Mouse (Mus musculus): Measurements from ENCODE around the gene Ano1. TPM values are rescaled to one million over a fixed set of nuclear protein-coding genes. Genes with fewer than 3 reads are reported as not detected.

Gene Ano1
- polyA plus RNA-seq, 1 experiment from 2014 or later, result 13.0 TPM

DNA sequence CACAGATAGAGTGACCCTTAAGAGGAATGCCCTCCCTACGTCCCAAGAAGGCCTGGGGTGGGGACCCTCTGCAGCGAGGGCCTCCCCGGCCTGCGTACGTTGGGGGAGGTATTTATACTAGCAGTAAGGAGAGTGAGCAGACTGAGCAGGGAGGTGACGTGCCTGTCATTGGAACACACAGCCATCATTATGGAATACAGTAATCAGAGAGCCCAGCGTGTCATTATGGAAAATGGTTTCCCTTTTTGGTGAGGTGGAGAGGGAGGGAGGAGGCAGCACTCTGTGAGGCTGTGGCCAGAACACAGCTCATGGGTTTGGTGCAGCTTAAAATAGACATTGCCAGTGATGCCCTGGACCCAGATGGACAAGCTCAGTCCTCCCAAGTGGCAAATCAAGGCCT lies 11.1 kb downstream of the Ano1 start:
- Histone ChIP-seq H3K9me3 (no peaks in the 10 kb centered on the region), H3K36me3 (no peaks in the 10 kb centered on the region), H3K4me1 (replicated peaks) (peaks cover 33% of the 10 kb centered on the region), H3K27me3 (peaks cover 22% of the 10 kb centered on the region), H3K4me3 (replicated peaks) (no peak overlapping the region), H3K9ac (replicated peaks) (no peak overlapping the region), H3K27ac (no peak overlapping the region; the same call in 1 of the 2 replicates), H3K4me2 (replicated peaks) (no peak overlapping the region)
- 63% methylated on average over 7 of the region's 7 CpGs for WGBS
- no peak for ATAC-seq

DNA sequence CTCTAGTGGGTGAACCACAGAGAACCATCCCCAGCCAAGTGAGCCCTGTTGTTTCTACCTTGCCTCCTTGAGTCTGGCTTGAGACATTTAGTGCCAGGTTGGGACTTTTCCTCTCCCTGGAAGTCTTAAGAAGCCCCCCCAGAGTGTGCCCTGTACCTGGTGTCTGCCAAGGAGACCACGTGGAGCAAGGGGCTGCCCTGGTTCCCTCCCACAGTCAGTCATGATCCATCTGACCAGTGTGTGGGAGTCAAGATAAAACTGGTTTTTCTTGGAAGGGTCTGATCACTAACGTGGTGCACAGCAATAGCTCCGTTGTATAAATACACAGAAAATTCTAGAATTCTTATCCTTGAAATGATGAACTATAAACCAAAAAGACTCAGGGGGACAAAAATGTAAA lies 12.0 kb downstream of the Ano1 start:
- Histone ChIP-seq H3K36me3 (no peaks in the 10 kb centered on the region), H3K27me3 (peaks cover 22% of the 10 kb centered on the region), H3K4me3 (replicated peaks) (no peak overlapping the region), H3K4me2 (replicated peaks) (no peak overlapping the region), H3K9ac (replicated peaks) (no peak overlapping the region), H3K4me1 (replicated peaks) (peaks cover 33% of the 10 kb centered on the region), H3K9me3 (no peaks in the 10 kb centered on the region), H3K27ac (no peak overlapping the region)
- 61% methylated on average over 3 of the region's 3 CpGs for WGBS
- ATAC-seq, result peak; percentile 31; the same call in 1 of the 2 replicates

DNA sequence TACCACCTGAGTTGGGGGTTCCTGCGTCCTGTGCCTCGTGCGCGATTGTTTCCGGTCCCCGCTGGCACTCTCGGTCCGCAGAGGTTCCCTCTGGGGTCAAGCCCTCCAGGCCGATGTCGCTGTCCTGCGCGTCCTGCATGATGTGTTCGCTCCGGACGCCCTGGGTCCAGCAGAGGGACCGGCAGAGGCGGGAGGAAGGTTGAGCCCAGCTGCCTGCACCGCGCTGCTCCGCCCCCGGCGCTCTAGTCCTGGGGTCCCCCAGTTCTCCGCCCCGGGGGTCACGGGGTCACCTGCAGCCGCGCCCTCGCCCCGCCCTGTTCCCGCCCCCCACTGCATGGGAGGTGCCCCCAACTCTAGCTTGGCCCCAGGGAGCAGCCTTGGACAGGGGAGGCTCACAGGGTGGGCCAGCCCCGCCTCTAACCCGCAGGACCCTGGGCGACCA lies 13.4 kb downstream of the Ano1 start:
- H3K9me3 ChIP-seq, result no peaks in the 10 kb centered on the region
- no peak overlapping the region for H3K27ac ChIP-seq
- peaks cover 22% of the 10 kb centered on the region for H3K27me3 ChIP-seq
- 1% methylated on average over 33 of the region's 33 CpGs for WGBS
- peak overlapping the region; percentile 72 for H3K9ac ChIP-seq (replicated peaks)
- peak overlapping the region; percentile 48 for H3K4me3 ChIP-seq (replicated peaks)
- peak overlapping the region; percentile 88 for H3K4me2 ChIP-seq (replicated peaks)
- ATAC-seq, result peak; percentile 53
- H3K4me1 ChIP-seq (replicated peaks), result peaks cover 33% of the 10 kb centered on the region
- no peaks in the 10 kb centered on the region for H3K36me3 ChIP-seq

DNA sequence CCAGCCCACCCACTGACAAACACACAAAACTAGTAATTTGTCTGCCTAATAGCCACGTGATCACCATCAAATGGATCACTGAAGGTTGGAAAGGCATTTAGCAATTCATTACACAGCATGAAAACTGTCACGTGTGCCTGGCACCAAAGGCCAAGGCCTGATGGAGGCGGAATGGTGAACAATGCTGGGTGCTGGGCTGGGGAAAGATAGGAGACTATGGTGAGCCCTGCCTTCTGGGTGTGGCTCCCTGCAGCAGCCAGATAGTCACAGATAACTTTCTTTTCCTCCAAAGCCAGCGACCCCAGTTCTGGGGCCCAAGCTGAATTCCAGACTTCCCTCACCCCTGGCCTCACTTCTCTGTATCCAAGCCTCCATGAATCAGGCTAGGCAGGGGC lies 19.9 kb downstream of the Ano1 start:
- Histone ChIP-seq H3K4me3 (replicated peaks) (no peak overlapping the region), H3K9me3 (no peaks in the 10 kb centered on the region), H3K4me1 (replicated peaks) (peaks cover 7% of the 10 kb centered on the region), H3K27me3 (peaks cover under 1% of the 10 kb centered on the region; the same call in 1 of the 2 replicates), H3K36me3 (no peaks in the 10 kb centered on the region), H3K9ac (replicated peaks) (no peak overlapping the region), H3K4me2 (replicated peaks) (no peak overlapping the region), H3K27ac (no peak overlapping the region)
- 29% methylated on average over 4 of the region's 4 CpGs for WGBS
- ATAC-seq, result no peak

DNA sequence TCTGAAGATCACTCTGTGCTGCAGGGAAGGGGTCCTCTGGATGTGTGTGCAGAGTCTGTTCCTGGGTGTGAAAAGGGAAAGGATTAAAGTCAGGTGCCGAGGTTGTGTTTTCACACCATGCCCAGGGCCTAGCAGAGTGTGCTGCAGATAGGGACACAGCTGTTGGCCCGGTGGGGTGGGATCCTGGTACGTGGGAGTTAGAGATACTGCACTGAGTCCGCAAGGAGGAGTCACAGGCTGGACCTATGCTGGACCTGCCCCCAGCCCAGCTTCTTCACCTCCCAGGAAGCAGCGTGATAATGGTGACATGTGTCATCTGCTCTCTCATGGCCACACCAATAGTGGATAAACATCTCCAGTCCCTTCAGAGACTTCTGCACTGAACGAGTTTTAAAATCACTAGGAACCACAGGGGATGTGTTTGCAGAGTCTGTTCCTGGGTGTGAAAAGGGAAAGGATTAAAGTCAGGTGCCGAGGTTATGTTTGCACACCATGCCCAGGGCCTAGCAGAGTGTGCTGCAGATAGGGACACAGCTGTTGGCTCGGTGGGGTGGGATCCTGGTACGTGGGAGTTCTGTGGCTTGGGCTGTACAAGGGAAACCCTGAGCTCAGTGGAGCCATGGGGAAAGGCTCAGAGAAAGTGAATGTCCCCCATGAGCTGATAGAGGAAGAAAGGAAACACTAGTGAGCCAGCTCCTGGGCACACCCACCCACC lies 20.4 kb downstream of the Ano1 start:
- H3K9ac ChIP-seq (replicated peaks), result no peak overlapping the region
- H3K9me3 ChIP-seq, result no peaks in the 10 kb centered on the region
- 63% methylated on average over 9 of the region's 9 CpGs for WGBS
- 0 out of 2 replicates have a peak, but pooled peaks have one; percentile 20 for ATAC-seq
- no peak overlapping the region for H3K4me2 ChIP-seq (replicated peaks)
- H3K4me3 ChIP-seq (replicated peaks), result no peak overlapping the region
- no peak overlapping the region for H3K27ac ChIP-seq
- peaks cover 7% of the 10 kb centered on the region for H3K4me1 ChIP-seq (replicated peaks)
- H3K36me3 ChIP-seq, result no peaks in the 10 kb centered on the region
- no peaks in the 10 kb centered on the region for H3K27me3 ChIP-seq

DNA sequence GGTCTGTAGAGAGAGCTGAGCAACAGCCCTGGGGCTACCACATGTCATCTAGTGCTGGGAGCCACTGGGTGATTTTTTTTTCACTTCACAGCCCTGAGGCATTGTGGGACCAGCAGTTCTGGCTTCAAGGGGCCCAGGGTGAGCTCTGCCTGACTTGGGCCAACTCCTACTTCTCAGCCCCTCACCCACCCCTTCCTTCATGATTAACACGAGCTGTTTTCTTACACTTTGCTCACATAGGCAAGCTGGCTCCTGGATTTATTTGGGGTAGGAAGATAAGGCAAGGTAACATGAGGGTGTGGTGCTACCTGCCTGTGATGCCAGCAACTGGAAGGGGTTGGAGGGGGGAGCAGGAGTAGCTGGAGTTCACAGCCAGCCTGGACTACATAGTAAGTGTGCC lies 27.5 kb downstream of the Ano1 start:
- H3K9ac ChIP-seq (replicated peaks), result no peak overlapping the region
- no peak for ATAC-seq
- no peak overlapping the region for H3K27ac ChIP-seq
- no peaks in the 10 kb centered on the region for H3K36me3 ChIP-seq
- WGBS, result 72% methylated on average over 1 of the region's 1 CpGs
- no peaks in the 10 kb centered on the region for H3K27me3 ChIP-seq
- no peaks in the 10 kb centered on the region for H3K9me3 ChIP-seq
- no peaks in the 10 kb centered on the region for H3K4me1 ChIP-seq (replicated peaks)
- H3K4me3 ChIP-seq (replicated peaks), result no peak overlapping the region
- no peak overlapping the region for H3K4me2 ChIP-seq (replicated peaks)

DNA sequence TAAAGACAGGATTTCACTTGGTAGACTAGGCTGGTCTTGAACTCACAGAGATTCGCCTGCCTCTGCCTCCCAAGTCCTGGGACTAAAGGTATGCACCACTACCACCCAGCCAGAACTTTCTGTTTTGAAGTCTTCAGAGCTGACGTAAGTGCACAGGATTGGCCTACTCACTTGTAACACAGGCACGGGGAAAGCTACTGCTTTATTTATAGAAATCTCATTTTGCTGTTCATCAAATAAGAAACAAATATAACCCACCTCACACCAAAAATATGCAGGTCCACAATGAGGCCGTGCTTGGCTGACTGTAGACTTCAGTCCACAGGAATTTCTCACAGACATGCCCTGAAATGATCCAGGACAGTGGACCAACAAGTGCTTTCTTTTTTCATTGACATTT lies 31.8 kb downstream of the Ano1 start:
- H3K4me2 ChIP-seq (replicated peaks), result no peak overlapping the region
- H3K4me3 ChIP-seq (replicated peaks), result no peak overlapping the region
- H3K9ac ChIP-seq (replicated peaks), result no peak overlapping the region
- H3K36me3 ChIP-seq, result no peaks in the 10 kb centered on the region
- no peaks in the 10 kb centered on the region for H3K4me1 ChIP-seq (replicated peaks)
- no peaks in the 10 kb centered on the region for H3K9me3 ChIP-seq
- no peaks in the 10 kb centered on the region for H3K27me3 ChIP-seq
- no peak overlapping the region for H3K27ac ChIP-seq
- no peak for ATAC-seq
- WGBS, result 91% methylated on average over 4 of the region's 4 CpGs

DNA sequence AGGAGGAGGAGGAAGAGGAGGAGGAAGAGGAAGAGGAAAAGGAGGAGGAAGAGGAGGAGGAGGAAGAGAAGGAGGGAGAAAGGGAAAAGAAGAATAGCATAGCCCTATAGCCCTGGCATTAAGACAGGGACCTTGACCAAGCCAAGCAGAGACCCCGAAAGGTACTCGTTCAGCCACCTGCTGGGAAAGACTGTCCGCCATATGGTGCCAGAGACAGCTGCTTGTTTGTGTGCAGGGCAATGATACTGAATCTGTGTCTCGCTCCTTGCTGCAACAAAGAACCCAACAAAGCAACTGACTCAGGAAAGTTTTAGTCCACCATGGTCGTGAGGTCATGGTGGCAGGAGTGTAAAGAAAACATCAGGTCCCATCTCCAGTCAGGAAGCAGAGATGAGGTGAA lies 34.0 kb downstream of the Ano1 start:
- Histone ChIP-seq H3K4me1 (replicated peaks) (no peaks in the 10 kb centered on the region), H3K4me3 (replicated peaks) (no peak overlapping the region), H3K27me3 (no peaks in the 10 kb centered on the region), H3K36me3 (no peaks in the 10 kb centered on the region), H3K4me2 (replicated peaks) (no peak overlapping the region), H3K9me3 (no peaks in the 10 kb centered on the region), H3K27ac (no peak overlapping the region), H3K9ac (replicated peaks) (no peak overlapping the region)
- WGBS, result 89% methylated on average over 5 of the region's 5 CpGs
- ATAC-seq, result no peak

DNA sequence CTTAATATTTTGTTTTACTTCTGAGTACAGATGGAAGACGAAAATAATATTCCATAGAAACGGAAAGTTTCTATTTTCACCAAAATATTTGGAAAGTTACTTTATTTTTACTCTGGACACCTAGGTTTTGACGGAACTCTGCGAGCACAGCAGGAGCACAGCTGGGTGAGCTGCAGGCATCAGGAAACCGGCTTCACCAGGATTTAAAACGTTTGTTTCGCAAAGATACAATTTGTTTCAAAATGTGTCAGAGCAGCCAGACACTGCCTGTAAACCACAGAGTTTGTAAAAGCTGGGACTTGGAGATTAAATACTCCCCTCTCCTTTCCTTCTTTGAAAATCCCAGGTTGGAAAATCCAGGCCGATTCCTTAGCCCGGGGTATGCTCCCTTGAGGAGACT lies 53.9 kb downstream of the Ano1 start:
- Histone ChIP-seq H3K4me3 (replicated peaks) (no peak overlapping the region), H3K4me1 (replicated peaks) (no peaks in the 10 kb centered on the region), H3K9ac (replicated peaks) (no peak overlapping the region), H3K9me3 (no peaks in the 10 kb centered on the region), H3K27ac (no peak overlapping the region), H3K27me3 (no peaks in the 10 kb centered on the region), H3K36me3 (no peaks in the 10 kb centered on the region), H3K4me2 (replicated peaks) (no peak overlapping the region)
- 83% methylated on average over 9 of the region's 9 CpGs for WGBS
- no peak for ATAC-seq

DNA sequence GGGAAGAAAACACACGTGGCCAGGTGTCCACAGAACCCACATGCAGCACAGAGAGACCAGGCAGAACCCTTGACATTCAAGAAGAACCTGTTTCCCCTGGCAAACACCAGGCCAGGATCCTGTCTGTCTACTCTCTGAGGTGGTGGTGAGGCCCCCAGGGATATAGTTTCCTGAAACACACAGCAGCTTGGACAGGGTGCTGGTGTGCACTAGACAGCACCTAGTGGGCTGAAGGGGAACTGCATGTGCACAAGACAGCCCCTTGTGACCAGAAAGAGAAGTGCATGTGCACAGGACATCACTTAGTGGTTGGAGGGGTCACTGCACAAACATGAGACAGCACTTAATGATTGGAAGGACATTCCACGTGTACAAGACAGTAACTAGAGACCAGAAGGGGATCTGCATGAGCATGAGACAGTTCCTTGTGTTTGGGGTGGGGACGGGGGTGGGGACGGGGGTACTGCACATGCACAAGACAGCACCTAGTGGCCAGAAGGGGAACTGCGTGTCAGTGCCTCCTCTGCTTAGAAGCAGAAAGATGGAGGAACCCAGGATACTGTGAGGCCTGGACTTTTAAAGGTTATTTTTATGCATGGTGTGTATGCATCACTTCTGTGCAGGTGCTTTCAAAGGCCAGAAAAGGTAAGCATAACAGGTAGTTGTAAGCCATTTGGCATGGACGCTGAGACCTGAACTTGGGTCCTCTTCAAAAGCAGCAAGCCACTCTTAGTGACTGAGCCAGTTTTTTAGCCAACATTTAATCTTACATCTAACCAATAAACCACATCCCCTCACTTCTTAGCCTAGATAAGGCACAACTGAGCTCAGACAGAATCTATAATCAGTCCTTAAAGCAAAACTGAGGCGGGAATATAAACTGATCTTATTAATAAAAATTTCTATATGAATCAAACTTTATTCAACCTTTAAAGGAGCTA lies 54.7 kb downstream of the Ano1 start:
- 81% methylated on average over 7 of the region's 7 CpGs for WGBS

DNA sequence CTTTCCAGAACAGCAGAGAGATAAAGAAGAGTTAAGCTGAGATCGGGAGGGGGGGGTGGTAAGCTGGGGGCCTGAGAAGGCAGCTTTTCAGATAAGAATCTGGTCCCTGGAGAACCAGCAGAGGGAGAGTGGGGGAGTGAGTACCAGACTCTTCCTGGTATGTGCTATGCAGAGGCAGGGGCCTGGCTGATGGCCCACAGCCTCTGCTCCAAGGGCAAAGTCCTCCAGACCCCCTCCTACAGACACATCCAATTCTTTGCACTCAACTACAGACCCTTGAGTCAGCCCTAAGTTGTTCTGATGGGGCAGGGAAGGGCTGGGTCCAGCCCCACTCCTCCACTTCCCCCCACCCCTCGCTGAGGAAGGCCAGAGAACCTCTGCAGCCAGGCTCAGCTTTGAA lies 61.9 kb downstream of the Ano1 start:
- Histone ChIP-seq H3K4me3 (replicated peaks) (no peak overlapping the region), H3K9me3 (no peaks in the 10 kb centered on the region), H3K27ac (no peak overlapping the region), H3K36me3 (no peaks in the 10 kb centered on the region), H3K9ac (replicated peaks) (no peak overlapping the region), H3K4me2 (replicated peaks) (no peak overlapping the region), H3K27me3 (no peaks in the 10 kb centered on the region), H3K4me1 (replicated peaks) (peaks cover 18% of the 10 kb centered on the region; the same call in 1 of the 2 replicates)
- WGBS, result 70% methylated on average over 2 of the region's 2 CpGs
- ATAC-seq, result no peak

More for the DNA sequence above, 54.7 kb downstream of the Ano1 start:
- no peaks in the 10 kb centered on the region for H3K36me3 ChIP-seq
- no peak overlapping the region for H3K4me3 ChIP-seq (replicated peaks)
- H3K9ac ChIP-seq (replicated peaks), result no peak overlapping the region
- H3K4me2 ChIP-seq (replicated peaks), result no peak overlapping the region
- H3K9me3 ChIP-seq, result no peaks in the 10 kb centered on the region
- no peaks in the 10 kb centered on the region for H3K27me3 ChIP-seq
- ATAC-seq, result no peak
- no peak overlapping the region for H3K27ac ChIP-seq
- no peaks in the 10 kb centered on the region for H3K4me1 ChIP-seq (replicated peaks)

DNA sequence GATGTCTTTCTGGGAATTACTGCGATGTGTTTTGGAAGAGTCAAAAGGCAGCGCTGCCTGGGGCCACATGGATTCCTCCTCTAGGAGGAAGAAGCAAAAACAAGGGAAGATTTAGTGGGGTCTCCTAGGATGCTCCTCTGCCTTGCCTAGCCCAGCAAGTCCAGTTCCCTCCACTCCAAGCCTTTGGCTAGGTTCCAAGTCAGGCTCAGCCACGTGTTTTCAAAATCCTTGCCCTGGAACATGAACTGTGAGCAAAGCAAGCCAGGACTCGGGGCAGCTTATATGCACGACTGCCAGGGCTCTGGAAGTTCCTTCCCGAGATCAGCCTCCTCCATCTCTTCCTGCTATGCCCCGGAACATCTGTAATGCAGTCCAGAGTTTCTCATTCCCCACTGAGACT lies 62.6 kb downstream of the Ano1 start:
- Histone ChIP-seq H3K9ac (replicated peaks) (no peak overlapping the region), H3K36me3 (no peaks in the 10 kb centered on the region), H3K27ac (no peak overlapping the region), H3K4me3 (replicated peaks) (no peak overlapping the region), H3K27me3 (no peaks in the 10 kb centered on the region), H3K4me2 (replicated peaks) (no peak overlapping the region), H3K4me1 (replicated peaks) (peaks cover 23% of the 10 kb centered on the region; the same call in 1 of the 2 replicates), H3K9me3 (no peaks in the 10 kb centered on the region)
- WGBS, result 65% methylated on average over 7 of the region's 7 CpGs
- ATAC-seq, result no peak

All from midbrain, embryonic 13.5 days (tissue).